ENCODE assay signal across 9 mouse cellular contexts in genomic region chr15:97964836-97965187, GRCm38 (mm10). TPM values are rescaled to one million over a fixed set of nuclear protein-coding genes. Genes with fewer than 3 reads are reported as not detected.
DNase-seq lines count a peak whose midpoint lies in the region; ATAC-seq and TF ChIP-seq lines count a peak whose summit lies in the region.
"Had no signal": no experiment of that assay in that cellular context is flagged by ENCODE, and none has a peak within 500 bp of the region (broad histone marks: within the 10 kb centered on the region; RNA-seq: fewer than 3 reads in every experiment).

No protein-coding gene starts in this region.

- no peaks in the 10 kb centered on the region for H3K9me3 ChIP-seq in heart, embryonic 12.5 days (replicated peaks)
- no peaks in the 10 kb centered on the region for H3K9me3 ChIP-seq in forebrain, postnatal 0 days (ENCODE audit: low read length)

- H3K9ac ChIP-seq in heart, embryonic 12.5 days: peak overlapping the region; percentile 83
- peak overlapping the region; percentile 76 for H3K9ac ChIP-seq in forebrain, postnatal 0 days

- peak overlapping the region; percentile 71 for H3K4me3 ChIP-seq in heart, embryonic 12.5 days
- H3K4me3 ChIP-seq in forebrain, postnatal 0 days (ENCODE audit: low read depth, low read length): peak overlapping the region; percentile 74
- peak overlapping the region; percentile 61 for H3K4me3 ChIP-seq in macrophage (ENCODE audit: inconsistent target)

- H3K4me1 ChIP-seq in heart, embryonic 12.5 days (replicated peaks): peaks cover 6% of the 10 kb centered on the region; the same call in 1 of the 2 replicates
- H3K4me1 ChIP-seq in forebrain, postnatal 0 days (ENCODE audit: insufficient read depth): peaks cover 10% of the 10 kb centered on the region

- no peaks in the 10 kb centered on the region for H3K27me3 ChIP-seq in heart, embryonic 12.5 days (replicated peaks)
- no peaks in the 10 kb centered on the region for H3K27me3 ChIP-seq in forebrain, postnatal 0 days (ENCODE audit: insufficient read depth, low read length)

- peak; percentile 34; the same call in 1 of the 2 replicates for ATAC-seq in heart, embryonic 12.5 days (ENCODE audit: insufficient number of reproducible peaks, low FRiP score)
- no peak for ATAC-seq in forebrain, postnatal 0 days

- no peak for TF ChIP-seq CTCF in forebrain, postnatal 0 days (IDR thresholded peaks at IDR 0.05; ENCODE audit: low read depth)

- 0 out of 2 replicates have a peak, but pooled peaks cover 6% of the 10 kb centered on the region for H3K36me3 ChIP-seq in heart, embryonic 12.5 days
- H3K36me3 ChIP-seq in forebrain, postnatal 0 days (ENCODE audit: insufficient read depth): no peaks in the 10 kb centered on the region
- H3K36me3 ChIP-seq in macrophage (ENCODE audit: inconsistent target): 0 out of 2 replicates have a peak, but pooled peaks cover 8% of the 10 kb centered on the region

- 28% methylated on average over 7 of the region's 7 CpGs for WGBS in heart, embryonic 12.5 days
- 10% methylated on average over 7 of the region's 7 CpGs for WGBS in forebrain, postnatal 0 days
- 49% methylated on average over 7 of the region's 7 CpGs for WGBS in macrophage (ENCODE audit: missing documents)

- peak overlapping the region; percentile 85 for H3K4me2 ChIP-seq in heart, embryonic 12.5 days
- H3K4me2 ChIP-seq in forebrain, postnatal 0 days (ENCODE audit: low read depth): peak overlapping the region; percentile 82

- no peak for DNase-seq in heart, adult 9 months (ENCODE audit: low spot score in 2 of 2)
- peak; percentile 49 for DNase-seq in brain, adult 2 months (ENCODE audit: low read depth, low spot score)
- DNase-seq in forebrain, postnatal 0 days: no peak
- DNase-seq in urinary bladder, postnatal 36 days (ENCODE audit: low spot score in 2 of 2): no peak
- DNase-seq in right cerebral cortex, postnatal 4 days: no peak
- no peak for DNase-seq in lung, postnatal 4 days

- H3K79me2 ChIP-seq in macrophage (ENCODE audit: inconsistent target): no peaks in the 10 kb centered on the region

- H3K27ac ChIP-seq in heart, embryonic 12.5 days (ENCODE audit: poor library complexity, severe bottlenecking): no peak overlapping the region
- H3K27ac ChIP-seq in forebrain, postnatal 0 days (ENCODE audit: low read depth, low read length): peak overlapping the region; percentile 79; the same call in 1 of the 2 replicates
- H3K27ac ChIP-seq in macrophage: peak overlapping the region; percentile 36; the same call in 1 of the 2 replicates

RNA-seq across cellular contexts. Expression of gene Tmem106c, which starts 0.8 kb away (rescaled TPM):
- 28.5 and 32.2 TPM in 2 replicates for polyA plus RNA-seq in heart, embryonic 12.5 days (2016; fragmentation: Nextera tagmentation; extraction: Ambion mirVana)
- total RNA-seq in forebrain, postnatal 0 days (2014; rRNA removed): 44.4 and 50.8 TPM in 2 replicates
- 62.8 and 66.1 TPM in 2 replicates for polyA plus RNA-seq in forebrain, postnatal 0 days (2015; fragmentation: Nextera tagmentation; extraction: Ambion mirVana)
- 10 to 100 TPM in 16 of 26 experiments, 1 to 10 TPM in 10; 4.2 to 43.0 (median 16.8) TPM for total RNA-seq in macrophage (2018; cell fraction: chromatin; rRNA removed)
- 10 to 100 TPM; 24.4 to 49.6 (median 37.5) TPM for total RNA-seq in macrophage (2018; cell fraction: cytosol; rRNA removed)
- 10 to 100 TPM in 25 of 26 experiments, 1 to 10 TPM in 1; 9.6 to 67.6 (median 19.3) TPM for total RNA-seq in macrophage (2018; cell fraction: nucleus; rRNA removed)
- 43.3 to 54.3 TPM (median 47.9 TPM) in 3 replicates for polyA plus RNA-seq in macrophage (2018)

RNA-seq across cellular contexts. Expression of gene Col2a1, which starts 39.7 kb away (rescaled TPM):
- 78.0 and 78.9 TPM in 2 replicates for polyA plus RNA-seq in heart, embryonic 12.5 days (2016; fragmentation: Nextera tagmentation; extraction: Ambion mirVana)
- total RNA-seq in forebrain, postnatal 0 days (2014; rRNA removed): 7.6 and 28.3 TPM in 2 replicates
- polyA plus RNA-seq in forebrain, postnatal 0 days (2015; fragmentation: Nextera tagmentation; extraction: Ambion mirVana): 2.5 and 4.9 TPM in 2 replicates
- 1 to 10 TPM in 1 of 26 experiments, under 1 TPM in 9, not detected in 16; 0.15 to 1.9 (median 0.24) TPM for total RNA-seq in macrophage (2018; cell fraction: chromatin; rRNA removed)
- total RNA-seq in macrophage (2018; cell fraction: cytosol; rRNA removed): under 1 TPM in 1 of 26 experiments, not detected in 25; 0.05 TPM
- 1 to 10 TPM in 1 of 26 experiments, not detected in 25; 1.9 TPM for total RNA-seq in macrophage (2018; cell fraction: nucleus; rRNA removed)
- not detected in 3 replicates for polyA plus RNA-seq in macrophage (2018)
- total RNA-seq: hematopoietic stem cell, adult 5-6 weeks had no signal

RNA-seq across cellular contexts. Expression of gene Vdr, which starts 54.4 kb away (rescaled TPM):
- polyA plus RNA-seq in heart, embryonic 12.5 days (2016; fragmentation: Nextera tagmentation; extraction: Ambion mirVana): 1.4 and 1.6 TPM in 2 replicates
- 0.15 and 0.76 TPM in 2 replicates for total RNA-seq in forebrain, postnatal 0 days (2014; rRNA removed)
- polyA plus RNA-seq in forebrain, postnatal 0 days (2015; fragmentation: Nextera tagmentation; extraction: Ambion mirVana): 0.04 and 0.05 TPM in 2 replicates
- total RNA-seq in macrophage (2018; cell fraction: chromatin; rRNA removed): 1 to 10 TPM in 1 of 26 experiments, under 1 TPM in 5, not detected in 20; 0.13 to 2.0 (median 0.55) TPM
- under 1 TPM in 19 of 26 experiments, not detected in 7; 0.03 to 0.36 (median 0.13) TPM for total RNA-seq in macrophage (2018; cell fraction: cytosol; rRNA removed)
- 1 to 10 TPM in 2 of 26 experiments, under 1 TPM in 9, not detected in 15; 0.06 to 2.2 (median 0.28) TPM for total RNA-seq in macrophage (2018; cell fraction: nucleus; rRNA removed)
- polyA plus RNA-seq in macrophage (2018): 0.11 to 0.61 TPM (median 0.16 TPM) in 3 replicates

Comparison
In these comparisons a context has a peak if more than half of its experiments do, and no peak if none do; other contexts are left out.
1. RNA of gene Col2a1, which starts 39.7 kb away (polyA plus RNA-seq): 78.0 to 78.9 TPM in heart, embryonic 12.5 days; 2.5 to 4.9 TPM in forebrain, postnatal 0 days and not detected in macrophage; every median in the first group is over 10 times any median in the second.
2. Peak in every context shown above with its lines, with median percentiles within 50 percentile points of each other: H3K4me3 ChIP-seq.